Mouse (Mus musculus) 3134 (cell line): ENCODE results near the gene Sik3.
A peak's percentile ranks its signal among the peaks of the same experiment; 100 is the strongest.

Experiments
- DNase-seq: peaks from one replicate; pipeline ENCODE4 v3.0.0-alpha.2; 2011; ENCODE audit warnings: low spot score; ENCODE audit not compliant: insufficient read length; ENCODE audit errors: extremely low read depth

The Sik3 gene

DNA sequence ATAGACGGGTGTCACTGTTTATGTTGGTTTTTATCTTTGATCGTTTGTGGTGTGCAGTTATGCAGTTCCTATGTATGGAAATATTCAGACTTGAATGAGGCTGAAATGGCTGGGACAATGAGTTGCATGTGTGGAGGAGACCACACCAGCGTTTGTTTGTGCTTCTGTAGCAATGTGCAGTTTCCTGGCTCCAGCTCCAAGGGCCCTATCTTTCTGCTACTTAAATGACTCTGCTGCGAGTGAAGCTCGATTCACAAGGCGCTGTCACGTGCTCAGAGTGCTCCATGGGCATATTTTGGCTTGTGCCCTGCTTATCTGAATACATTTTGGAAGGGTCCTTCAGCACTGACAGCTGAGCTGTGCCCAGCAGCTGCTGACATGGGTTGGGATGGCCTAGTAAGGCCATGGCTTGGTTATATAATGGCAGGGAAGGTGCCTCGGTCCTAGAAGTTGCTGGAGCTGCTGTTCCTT lies 2.5 kb downstream of the Sik3 start:
- peak; percentile 16 for DNase-seq

DNA sequence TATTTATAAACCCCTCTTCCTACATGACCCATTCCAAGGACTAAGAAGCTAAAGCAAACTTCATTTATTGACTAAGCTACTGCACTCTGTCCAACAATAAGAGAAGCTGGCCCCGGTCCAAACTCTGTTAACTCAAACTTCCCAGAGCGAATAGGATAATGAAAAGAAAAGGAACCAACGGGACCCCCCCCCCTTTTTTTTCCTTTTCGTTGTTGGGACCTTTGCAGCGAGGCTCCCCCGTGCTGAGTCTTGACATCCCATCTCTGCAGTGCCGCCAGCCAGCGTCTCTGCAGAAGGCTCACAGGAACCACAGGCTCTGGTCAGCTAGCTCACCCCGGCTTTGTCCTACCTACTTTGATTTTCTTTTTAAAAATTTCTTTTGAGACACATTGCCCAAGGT lies 3.2 kb downstream of the Sik3 start:
- DNase-seq, result no peak

DNA sequence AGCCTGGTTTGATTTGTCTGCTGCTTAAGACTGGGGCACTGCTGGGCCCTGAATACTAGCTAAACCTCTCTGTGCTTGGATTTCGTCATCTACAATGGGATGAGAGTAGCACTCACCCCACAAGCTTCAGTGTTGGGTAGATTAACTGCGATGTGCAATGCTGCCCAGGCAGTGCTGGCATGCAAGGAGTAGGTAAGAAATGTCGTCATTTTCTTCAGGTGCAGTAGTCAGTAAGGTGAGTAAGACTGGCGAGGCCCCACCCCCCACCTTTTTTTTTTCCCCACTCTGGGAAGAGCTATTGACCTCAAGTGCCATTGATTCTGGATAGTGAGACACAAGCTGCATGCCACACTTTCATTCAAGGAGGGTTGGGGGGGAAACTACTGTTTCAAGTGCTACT lies 3.8 kb downstream of the Sik3 start:
- DNase-seq, result no peak

DNA sequence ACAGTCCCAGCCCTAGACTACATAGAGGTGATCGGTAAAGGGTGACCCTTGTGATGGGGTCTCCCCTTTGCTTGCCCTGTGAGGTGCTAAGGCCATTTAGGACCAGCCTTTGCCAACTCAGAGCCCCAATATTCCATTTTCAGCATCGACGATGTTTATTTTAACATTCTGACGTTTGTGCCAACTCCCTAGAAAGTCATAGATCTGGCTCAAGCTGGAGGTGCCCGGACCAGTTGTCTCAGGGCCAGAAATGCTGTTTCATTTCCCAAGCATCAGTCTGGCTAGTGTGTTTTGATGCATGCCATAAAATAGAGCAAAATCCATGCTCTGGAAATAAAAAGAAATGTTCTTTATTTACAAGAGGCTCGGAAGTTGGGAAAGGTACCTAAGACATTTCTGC lies 5.7 kb downstream of the Sik3 start:
- DNase-seq, result no peak

DNA sequence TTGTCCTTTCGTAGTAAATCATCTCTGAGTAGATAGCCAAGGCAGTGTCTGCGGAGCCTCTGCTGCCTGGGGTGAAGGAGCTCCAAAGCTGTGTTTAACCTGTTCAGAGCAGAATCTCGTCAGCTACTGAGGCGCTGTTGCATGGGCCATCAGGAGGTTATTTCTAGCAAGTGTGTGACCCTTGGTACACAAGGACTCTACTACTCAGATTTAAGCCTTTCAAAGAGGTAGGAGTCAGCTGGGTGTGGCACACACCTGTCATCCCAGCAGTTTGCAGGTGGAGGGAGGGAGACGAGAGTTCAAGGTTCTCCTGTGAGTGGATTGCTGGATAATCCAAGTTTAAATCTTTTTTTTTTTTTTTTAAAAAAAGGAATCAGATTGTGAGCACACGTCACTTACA lies 7.4 kb downstream of the Sik3 start:
- no peak for DNase-seq

DNA sequence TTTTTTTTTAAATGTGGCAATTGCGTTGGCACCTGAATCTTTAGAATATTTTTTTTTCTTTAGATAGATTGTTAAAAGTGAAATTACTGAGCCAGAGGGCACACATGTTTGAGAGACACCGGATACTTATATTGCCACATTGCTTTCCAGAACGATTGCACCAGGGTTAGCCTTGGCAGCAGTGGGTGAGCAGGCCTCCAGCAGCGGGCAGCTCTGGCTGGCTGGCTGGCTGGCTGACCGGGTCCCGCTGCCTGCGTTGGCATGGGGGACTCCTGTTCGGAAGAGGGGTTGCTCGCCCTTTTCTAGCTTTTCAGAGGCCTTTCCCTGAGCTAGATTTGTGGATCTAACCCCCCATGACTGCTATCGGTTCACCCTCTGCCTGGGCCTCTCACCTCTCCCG lies 11.0 kb downstream of the Sik3 start:
- no peak for DNase-seq

DNA sequence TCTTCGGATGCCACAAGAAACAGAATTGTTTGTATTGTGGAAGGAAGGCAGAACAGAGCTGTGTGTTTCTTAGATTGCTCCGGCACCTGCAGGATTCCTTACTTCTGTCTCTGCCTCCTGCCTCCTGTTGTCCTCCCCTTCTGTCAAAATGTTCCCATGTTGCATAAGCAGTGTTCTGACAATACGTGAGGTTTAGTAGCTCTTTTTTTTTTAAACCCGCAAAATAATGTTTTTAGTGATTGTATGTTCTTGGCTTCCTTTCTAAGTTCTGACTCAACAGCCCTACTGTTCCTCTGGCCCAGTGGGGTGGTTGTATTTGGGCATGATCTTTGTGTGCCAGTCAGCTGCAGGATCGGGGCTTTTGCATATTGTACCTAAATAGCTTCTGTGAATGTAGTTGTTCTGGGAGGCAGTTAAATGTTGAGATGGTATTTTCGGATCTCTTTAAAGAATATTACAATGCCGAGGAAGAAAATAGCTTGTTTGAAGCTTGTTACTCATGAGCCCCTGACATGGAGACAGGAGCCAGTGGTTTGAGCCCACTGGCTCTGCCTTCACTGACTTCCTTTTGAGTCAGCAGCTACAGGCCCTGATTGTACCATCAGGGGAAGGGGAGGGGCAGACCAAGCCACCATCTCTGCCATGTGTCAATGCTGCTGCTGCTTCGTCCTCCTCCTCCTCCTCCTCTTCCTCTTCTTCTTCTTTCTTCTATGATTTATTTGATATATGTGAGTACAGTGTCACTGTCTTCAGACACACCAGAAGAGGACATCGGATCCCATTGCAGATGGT lies 13.6 kb downstream of the Sik3 start:
- DNase-seq, result no peak

DNA sequence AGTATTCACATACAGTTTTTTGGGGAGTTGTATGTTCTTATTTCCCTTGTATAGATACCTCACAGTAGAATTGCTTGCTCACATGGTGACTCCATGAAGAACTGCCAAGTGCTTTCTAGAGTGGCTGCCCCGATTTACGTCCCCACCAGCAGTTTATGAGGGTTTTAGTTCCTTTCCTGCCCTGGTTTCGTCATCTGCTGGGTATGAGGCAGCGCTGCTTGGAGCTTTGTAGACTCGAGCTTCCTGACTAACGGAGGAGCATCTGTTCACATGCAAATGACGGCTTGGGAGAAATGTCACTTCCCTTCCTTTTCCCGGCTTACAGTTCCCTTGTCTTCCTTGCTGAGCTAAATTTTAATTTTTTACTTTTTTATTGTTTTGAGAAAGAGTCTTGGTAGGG lies 15.4 kb downstream of the Sik3 start:
- DNase-seq, result no peak

DNA sequence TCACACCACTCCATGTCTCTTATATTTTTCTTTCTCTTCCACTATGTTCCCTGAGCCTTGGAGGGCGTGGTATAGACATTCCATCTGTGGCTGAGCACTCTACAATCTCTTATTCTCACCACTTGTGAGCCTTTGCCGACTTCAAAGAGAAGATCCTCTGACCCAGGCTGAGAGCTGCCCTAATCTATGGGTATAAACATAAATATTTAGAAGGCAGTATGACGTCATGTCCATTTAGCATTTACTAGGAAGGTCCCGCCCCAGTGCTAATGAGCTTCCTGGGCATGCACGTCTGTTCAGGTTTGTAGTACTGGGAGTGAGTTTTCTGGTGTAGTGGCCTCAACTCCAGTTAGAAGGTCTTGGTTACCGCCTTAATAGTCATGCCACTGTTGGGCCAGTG lies 16.9 kb downstream of the Sik3 start:
- no peak for DNase-seq

DNA sequence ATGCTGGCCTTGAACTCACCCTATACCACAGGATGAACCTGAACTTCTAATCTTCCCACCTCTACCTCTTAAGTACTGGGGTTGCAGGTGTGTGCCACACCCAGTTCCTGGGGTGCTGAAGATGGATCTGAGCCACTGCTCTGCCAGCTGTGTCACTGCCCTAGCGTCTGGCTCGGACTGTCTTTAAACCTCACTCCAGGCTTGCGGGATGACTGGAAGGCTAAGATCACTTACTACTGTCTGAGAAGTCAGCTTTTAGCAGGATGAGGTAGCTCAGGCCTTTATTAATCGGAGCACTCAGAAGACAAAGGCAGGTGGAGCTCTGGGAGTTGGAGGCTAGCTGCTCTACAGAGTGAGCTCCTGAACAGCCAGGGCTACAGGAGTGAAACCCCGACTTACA lies 17.6 kb downstream of the Sik3 start:
- DNase-seq, result no peak

DNA sequence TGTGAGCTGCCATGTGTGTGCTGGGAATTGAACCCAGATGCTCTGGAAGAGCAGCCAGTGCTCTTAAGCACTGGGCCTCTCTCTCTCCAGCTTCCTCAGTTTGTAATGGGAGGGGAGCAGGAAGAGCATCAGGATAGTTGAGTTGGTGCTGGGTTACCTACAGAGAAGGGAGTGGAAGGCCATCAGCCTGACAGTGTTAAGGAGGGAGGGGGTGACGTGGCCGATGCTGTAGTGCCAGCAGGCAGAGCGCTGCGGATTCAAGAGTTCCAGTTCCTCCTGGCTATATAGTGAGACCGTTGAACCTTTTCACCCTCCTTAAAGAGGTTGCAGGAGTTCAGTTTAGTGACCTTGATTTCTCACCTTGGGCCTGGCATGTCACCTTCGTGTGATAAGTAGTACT lies 18.3 kb downstream of the Sik3 start:
- DNase-seq, result no peak

DNA sequence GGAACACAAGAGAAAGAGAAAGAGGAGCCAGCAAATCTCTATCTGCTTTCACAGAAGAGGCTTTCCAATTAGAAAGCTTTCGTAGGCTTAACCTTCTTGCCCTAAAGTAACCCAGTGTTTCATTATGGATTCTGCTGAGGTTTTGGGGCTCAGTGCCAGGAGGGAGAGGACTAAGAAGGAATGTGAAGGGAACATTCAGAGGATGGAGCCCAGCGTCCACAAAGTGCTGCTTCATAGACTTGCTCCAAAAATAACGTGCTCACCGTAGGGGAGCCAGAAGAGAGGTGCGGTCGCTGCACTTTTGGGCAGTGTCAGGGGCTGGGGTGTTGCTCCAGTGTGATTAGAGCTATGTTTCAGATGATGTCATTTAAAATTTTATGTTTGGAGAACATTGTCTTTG lies 19.6 kb downstream of the Sik3 start:
- no peak for DNase-seq

DNA sequence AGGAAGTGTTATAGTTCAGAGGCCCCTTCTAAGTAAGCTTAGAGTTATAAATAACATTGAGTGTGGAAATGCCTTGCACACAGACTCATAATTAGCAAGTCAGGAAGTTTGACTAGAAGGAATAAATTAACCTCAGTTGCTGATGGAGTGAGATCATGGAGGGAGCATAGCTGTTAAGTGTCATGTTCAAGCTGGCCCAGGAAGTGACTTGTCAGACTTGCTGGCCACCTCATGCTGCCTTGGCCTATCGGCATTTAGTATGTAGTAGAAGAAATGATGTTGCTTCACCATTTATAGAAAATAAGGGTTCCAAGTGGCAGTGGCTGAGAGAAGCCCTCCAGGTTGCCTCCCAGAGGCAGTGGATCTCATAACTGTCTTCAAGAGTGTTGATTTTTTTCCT lies 20.4 kb downstream of the Sik3 start:
- no peak for DNase-seq

DNA sequence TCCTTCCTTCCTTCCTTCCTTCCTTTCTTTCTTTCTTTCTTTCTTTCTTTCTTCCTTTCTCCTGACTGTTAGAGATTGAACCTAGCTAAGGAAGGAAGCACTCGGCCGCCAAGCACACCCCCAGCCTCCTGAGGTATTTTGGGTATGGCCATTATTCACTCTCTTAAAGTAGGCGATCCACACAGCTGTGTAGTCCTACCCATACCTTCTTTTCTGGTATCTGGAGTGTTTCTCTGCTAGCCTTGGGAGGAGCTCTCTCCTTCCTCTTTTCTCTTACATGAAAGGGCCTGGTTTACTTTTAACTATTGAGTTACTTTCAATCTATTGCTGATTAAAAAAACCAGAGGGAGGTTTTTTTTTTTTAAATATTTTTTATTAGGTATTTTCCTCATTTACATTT lies 21.2 kb downstream of the Sik3 start:
- no peak for DNase-seq

DNA sequence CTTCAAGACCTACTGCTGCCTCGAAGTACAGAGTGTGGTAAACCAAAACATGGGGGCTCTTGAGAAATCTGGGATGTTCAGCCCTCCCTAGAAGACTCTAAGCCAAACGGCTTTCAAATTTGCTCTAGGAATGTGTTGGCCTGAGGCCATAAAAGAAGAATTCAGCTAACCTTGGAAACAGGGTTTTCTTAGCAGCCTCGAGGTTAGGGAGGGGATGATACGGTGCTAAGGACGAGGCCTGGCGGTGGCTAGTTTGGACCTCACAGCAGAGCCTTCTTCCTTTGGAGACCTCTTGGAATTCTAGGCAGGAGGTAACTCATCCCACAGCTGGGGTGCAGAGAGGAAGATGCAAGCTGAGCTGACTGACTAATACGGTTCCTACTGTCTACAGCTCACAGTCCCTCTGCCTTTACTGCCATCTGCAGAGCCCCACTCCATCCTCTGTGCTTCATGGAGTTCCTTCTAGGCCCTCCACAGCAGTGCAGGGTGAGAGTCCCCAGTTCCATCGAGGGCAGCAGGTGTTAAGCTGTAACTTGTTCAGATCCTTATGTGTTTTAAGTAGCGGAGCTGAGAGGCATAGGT lies 22.8 kb downstream of the Sik3 start:
- no peak for DNase-seq

DNA sequence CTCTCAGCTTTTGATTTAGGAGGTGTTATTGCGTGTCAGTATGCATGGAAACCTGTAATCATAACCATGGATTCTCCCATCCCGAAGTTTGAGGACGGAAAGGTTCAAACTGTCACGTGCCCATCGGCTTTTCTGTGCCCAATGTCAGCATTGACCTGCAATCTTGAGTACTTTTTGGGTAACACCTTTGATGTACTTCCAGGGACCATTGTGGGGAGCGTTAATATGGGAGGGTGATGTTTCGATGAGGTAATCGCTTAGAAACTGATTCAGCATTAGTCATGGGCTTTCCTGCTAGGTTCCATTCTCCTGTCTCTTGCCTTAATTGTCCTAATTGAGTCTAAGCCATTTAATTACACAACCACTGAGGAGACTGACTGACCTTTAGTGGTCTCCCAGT lies 24.3 kb downstream of the Sik3 start:
- DNase-seq, result no peak

DNA sequence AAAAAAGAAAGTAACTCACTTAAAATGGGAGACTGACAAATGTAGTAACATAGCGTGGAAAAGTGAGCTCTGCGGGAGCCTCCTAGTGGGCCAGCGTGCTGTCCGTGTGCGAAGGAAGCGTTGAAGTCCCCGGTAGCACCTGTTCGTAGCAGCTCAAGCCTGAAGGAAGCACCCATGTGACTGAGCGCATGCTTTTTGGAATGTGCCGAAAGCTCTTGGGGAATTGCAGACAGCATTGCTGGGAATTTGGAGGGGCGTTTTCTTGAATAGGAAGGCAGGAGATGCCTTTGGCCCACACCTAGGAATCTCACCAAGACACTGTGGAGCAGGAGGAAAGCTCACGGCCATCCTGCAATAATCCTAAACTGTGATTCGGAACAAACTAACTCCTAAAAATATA lies 26.2 kb downstream of the Sik3 start:
- DNase-seq, result no peak

DNA sequence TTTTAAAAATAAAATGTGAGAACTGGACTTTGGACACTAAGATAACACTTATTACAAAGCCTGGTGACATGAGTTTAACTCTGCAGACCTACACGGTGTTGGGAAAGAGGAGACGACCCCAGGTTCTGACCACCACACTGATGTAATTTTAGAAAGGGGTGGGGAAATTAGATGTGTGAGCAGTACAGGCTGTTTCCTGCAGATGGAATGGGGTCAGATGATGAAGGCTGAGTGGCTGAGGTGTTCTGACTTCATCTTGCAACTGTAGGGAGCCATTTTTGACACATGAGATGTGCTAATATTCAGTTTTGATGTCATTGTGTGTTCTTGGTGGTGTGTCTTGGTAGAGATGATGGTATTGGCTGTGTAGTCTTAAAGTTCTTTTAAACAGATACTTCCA lies 28.6 kb downstream of the Sik3 start:
- DNase-seq, result no peak

DNA sequence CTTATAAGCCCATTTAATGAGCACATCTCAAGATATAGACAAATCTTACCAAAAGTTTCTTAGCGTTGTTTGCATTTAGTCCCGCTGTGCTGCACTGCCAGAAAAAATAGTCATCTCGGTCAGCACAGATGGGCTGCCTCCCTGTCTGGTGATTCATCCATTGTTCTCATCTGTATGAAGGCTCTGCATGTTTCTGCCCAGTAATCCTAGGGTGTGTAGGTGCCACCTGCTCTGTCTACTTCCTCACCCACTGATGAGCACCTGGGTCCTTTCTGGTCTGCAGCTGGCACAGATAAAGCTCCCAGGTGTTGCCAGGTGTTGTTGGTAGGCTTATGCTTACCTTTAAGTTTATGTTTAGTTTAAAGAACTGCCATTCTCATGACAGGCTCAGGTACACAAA lies 29.8 kb downstream of the Sik3 start:
- no peak for DNase-seq

DNA sequence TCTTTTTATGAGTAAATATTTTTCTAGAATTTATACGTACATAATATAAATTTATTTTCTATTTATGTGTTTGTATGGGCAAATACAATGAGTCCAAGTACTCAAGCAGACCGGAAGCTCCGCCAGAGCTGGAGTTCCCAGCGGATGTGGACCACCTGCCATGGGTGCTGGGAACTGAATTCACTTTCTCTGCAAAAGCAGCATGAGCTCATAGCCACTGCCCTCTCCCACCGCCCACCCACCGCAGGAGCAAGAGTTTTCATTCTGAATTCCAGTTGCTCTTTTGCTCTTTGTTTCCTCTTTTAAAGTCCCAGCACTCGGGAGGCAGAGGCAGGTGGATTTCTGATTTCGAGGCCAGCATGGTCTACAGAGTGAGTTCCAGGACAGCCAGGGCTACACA lies 31.0 kb downstream of the Sik3 start:
- DNase-seq, result no peak

DNA sequence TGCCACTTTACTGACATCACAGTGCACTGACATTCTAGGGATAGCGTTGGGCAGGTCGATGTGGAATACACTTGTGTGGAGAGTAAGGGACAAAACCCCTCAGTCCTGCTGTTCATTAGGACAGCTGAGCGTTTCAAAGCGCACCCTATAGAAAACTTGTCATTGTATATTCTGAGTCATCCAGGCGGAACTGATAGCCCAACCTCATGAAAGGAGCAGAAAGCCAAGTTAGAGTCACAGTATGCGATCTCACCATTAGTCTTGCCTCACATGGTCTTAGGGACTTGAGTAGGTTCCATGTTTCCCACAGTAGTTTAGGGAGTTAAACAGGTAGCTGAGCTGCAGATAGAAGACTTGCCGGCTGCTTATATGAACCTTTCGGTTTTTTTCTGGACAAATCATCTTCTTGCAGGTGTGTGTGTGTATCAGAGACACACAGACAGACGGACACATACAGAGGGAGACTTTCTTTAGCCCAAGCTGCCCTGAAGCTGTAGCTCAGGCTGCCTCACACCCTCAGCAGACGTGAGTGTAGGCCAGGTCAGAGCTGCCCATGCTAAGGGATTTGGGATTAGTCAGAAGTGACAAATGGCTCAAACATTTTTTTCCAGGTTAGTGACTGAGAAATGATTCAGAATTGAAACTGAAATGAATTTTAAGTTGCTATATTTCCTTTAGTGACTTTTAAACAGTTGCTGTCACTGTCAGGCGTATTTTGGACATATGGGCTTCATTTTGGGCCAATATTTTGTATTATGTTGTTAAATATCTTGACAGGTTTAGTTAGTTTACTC lies 34.3 kb downstream of the Sik3 start:
- peak; percentile 42 for DNase-seq

DNA sequence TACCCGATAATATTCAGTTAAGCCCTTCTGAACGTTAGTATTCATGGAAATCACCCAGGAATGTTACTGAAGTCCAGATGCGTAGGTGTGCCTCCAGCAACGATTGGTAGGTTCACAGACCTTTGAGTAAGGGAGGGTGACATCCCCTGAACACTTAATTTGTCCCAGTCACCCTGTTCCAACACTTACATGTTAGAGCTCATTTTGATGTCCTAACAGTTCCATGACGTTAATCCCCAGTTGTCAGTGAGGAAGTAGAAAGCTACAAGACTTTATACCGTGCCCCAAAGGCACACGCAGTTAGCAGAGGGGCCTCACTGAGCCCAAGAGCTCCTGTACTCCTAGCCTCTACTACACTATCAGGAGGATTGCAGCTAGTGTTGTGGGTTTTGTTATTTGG lies 36.9 kb downstream of the Sik3 start:
- DNase-seq, result no peak
